ENCODE assay signal across 14 mouse cellular contexts in genomic region chr11:45265989-45266302, GRCm38 (mm10).
DNase-seq lines count a peak whose midpoint lies in the region; ATAC-seq and TF ChIP-seq lines count a peak whose summit lies in the region.
"Had no signal": no experiment of that assay in that cellular context is flagged by ENCODE, and none has a peak within 500 bp of the region (broad histone marks: within the 10 kb centered on the region; RNA-seq: fewer than 3 reads in every experiment).

No protein-coding gene starts in this region.

- H3K4me3 ChIP-seq in heart, embryonic 15.5 days: no peak overlapping the region
- H3K4me3 ChIP-seq in lung, postnatal 0 days (ENCODE audit: low read depth, low read length): no peak overlapping the region
- H3K4me3 ChIP-seq in limb, embryonic 13.5 days: no peak overlapping the region
- H3K4me3 ChIP-seq in liver, embryonic 11.5 days (ENCODE audit: low read depth, low read length): no peak overlapping the region
- H3K4me3 ChIP-seq: embryonic facial prominence, embryonic 12.5 days; layer of hippocampus, adult 2 months had no signal

- DNase-seq in heart, postnatal 36 days: no peak
- DNase-seq in lung, postnatal 0 days (ENCODE audit: low spot score): peak; percentile 34
- DNase-seq in lung, postnatal 36 days: no peak
- peak; percentile 5 for DNase-seq in ovary, postnatal 36 days (ENCODE audit: low spot score)
- no peak for DNase-seq in T-cell, adult 2 months (ENCODE audit: low spot score)
- DNase-seq in liver, embryonic 11.5 days (ENCODE audit: low spot score): no peak
- DNase-seq: cerebellum, postnatal 25 days; kidney, adult 18-20 months; thymus, adult 2 months had no signal

- ATAC-seq in heart, embryonic 15.5 days (replicated peaks; ENCODE audit: insufficient number of reproducible peaks, insufficient read depth, low FRiP score, low read depth): no peak
- ATAC-seq in lung, postnatal 0 days: no peak
- ATAC-seq in limb, embryonic 13.5 days (ENCODE audit: low FRiP score, low read depth): peak; percentile 73
- ATAC-seq in liver, embryonic 11.5 days (replicated peaks; ENCODE audit: low FRiP score): no peak

- no peak for TF ChIP-seq EP300 in lung, postnatal 0 days (IDR thresholded peaks at IDR 0.05)

- TF ChIP-seq CTCF in lung, postnatal 0 days (IDR thresholded peaks at IDR 0.05): no peak

- H3K4me1 ChIP-seq in heart, embryonic 15.5 days (replicated peaks): peaks cover 8% of the 10 kb centered on the region; the same call in 1 of the 2 replicates
- H3K4me1 ChIP-seq in lung, postnatal 0 days (ENCODE audit: insufficient read depth, low read depth, low read length): no peaks in the 10 kb centered on the region; the same call in 1 of the 2 replicates
- H3K4me1 ChIP-seq in limb, embryonic 13.5 days: peaks cover 35% of the 10 kb centered on the region
- H3K4me1 ChIP-seq in liver, embryonic 11.5 days (replicated peaks; ENCODE audit: control insufficient read depth, insufficient read depth, low read length): no peaks in the 10 kb centered on the region
- H3K4me1 ChIP-seq: embryonic facial prominence, embryonic 12.5 days had no signal

- H3K36me3 ChIP-seq in heart, embryonic 15.5 days: no peaks in the 10 kb centered on the region
- no peaks in the 10 kb centered on the region for H3K36me3 ChIP-seq in lung, postnatal 0 days (ENCODE audit: insufficient read depth, low read length)
- H3K36me3 ChIP-seq in limb, embryonic 13.5 days: no peaks in the 10 kb centered on the region
- no peaks in the 10 kb centered on the region for H3K36me3 ChIP-seq in liver, embryonic 11.5 days (ENCODE audit: control insufficient read depth, insufficient read depth, low read length)
- H3K36me3 ChIP-seq: embryonic facial prominence, embryonic 12.5 days had no signal

- H3K27ac ChIP-seq in heart, embryonic 15.5 days: 0 out of 2 replicates have a peak overlapping the region, but pooled peaks have one; percentile 70
- H3K27ac ChIP-seq in lung, postnatal 0 days (ENCODE audit: low read length): no peak overlapping the region; the same call in 1 of the 2 replicates
- H3K27ac ChIP-seq in limb, embryonic 13.5 days: peak overlapping the region; percentile 48; the same call in 1 of the 2 replicates
- H3K27ac ChIP-seq in liver, embryonic 11.5 days (ENCODE audit: low read depth, low read length): no peak overlapping the region
- H3K27ac ChIP-seq: embryonic facial prominence, embryonic 12.5 days; layer of hippocampus, adult 2 months had no signal

- no peaks in the 10 kb centered on the region for H3K9me3 ChIP-seq in heart, embryonic 15.5 days (replicated peaks)
- no peaks in the 10 kb centered on the region for H3K9me3 ChIP-seq in lung, postnatal 0 days (ENCODE audit: low read length)
- H3K9me3 ChIP-seq in limb, embryonic 13.5 days: no peaks in the 10 kb centered on the region
- H3K9me3 ChIP-seq in liver, embryonic 11.5 days (ENCODE audit: control insufficient read depth, low read length): no peaks in the 10 kb centered on the region
- H3K9me3 ChIP-seq: embryonic facial prominence, embryonic 12.5 days had no signal

- no peak overlapping the region for H3K4me2 ChIP-seq in heart, embryonic 15.5 days
- H3K4me2 ChIP-seq in lung, postnatal 0 days (replicated peaks; ENCODE audit: low read depth, low read length): peak overlapping the region; percentile 25
- H3K4me2 ChIP-seq in limb, embryonic 13.5 days (replicated peaks): no peak overlapping the region
- no peak overlapping the region for H3K4me2 ChIP-seq in liver, embryonic 11.5 days
- H3K4me2 ChIP-seq: embryonic facial prominence, embryonic 12.5 days had no signal

- H3K27me3 ChIP-seq in heart, embryonic 15.5 days: no peaks in the 10 kb centered on the region
- no peaks in the 10 kb centered on the region for H3K27me3 ChIP-seq in lung, postnatal 0 days (replicated peaks; ENCODE audit: insufficient read depth, low read length)
- no peaks in the 10 kb centered on the region for H3K27me3 ChIP-seq in limb, embryonic 13.5 days
- no peaks in the 10 kb centered on the region for H3K27me3 ChIP-seq in liver, embryonic 11.5 days (replicated peaks; ENCODE audit: control insufficient read depth, insufficient read depth, low read length)
- H3K27me3 ChIP-seq: CH12.LX; embryonic facial prominence, embryonic 12.5 days had no signal

- no peak overlapping the region for H3K9ac ChIP-seq in heart, embryonic 15.5 days
- H3K9ac ChIP-seq in lung, postnatal 0 days (replicated peaks; ENCODE audit: low read depth): no peak overlapping the region
- H3K9ac ChIP-seq in limb, embryonic 13.5 days: no peak overlapping the region
- H3K9ac ChIP-seq in liver, embryonic 11.5 days (ENCODE audit: low read depth, low read length): no peak overlapping the region
- H3K9ac ChIP-seq: embryonic facial prominence, embryonic 12.5 days had no signal

- WGBS in heart, embryonic 15.5 days: 51% methylated on average over 4 of the region's 4 CpGs
- WGBS in lung, postnatal 0 days: 69% methylated on average over 4 of the region's 4 CpGs
- WGBS in limb, embryonic 13.5 days: 49% methylated on average over 4 of the region's 4 CpGs
- 79% methylated on average over 4 of the region's 4 CpGs for WGBS in liver, embryonic 11.5 days

- intact Hi-C loops in heart, postnatal 36 days (cut with DNase I): no loop called here

Comparison
In these comparisons a context has a peak if more than half of its experiments do, and no peak if none do; other contexts are left out.
1. DNase-seq: peak in lung, postnatal 0 days (single experiment) and ovary, postnatal 36 days (single experiment); none in heart, postnatal 36 days (0 of 2), lung, postnatal 36 days (single experiment), T-cell, adult 2 months (single experiment) and liver, embryonic 11.5 days (single experiment).
2. H3K27ac ChIP-seq: peak in heart, embryonic 15.5 days (single experiment) and limb, embryonic 13.5 days (single experiment); none in lung, postnatal 0 days (single experiment) and liver, embryonic 11.5 days (single experiment).